Mouse (Mus musculus): ENCODE data around the gene Trp53i13. TPM values are rescaled to one million over a fixed set of nuclear protein-coding genes. Genes with fewer than 3 reads are reported as not detected.

Gene Trp53i13
- polyA plus RNA-seq, 1 experiment, result 19.4 TPM

DNA sequence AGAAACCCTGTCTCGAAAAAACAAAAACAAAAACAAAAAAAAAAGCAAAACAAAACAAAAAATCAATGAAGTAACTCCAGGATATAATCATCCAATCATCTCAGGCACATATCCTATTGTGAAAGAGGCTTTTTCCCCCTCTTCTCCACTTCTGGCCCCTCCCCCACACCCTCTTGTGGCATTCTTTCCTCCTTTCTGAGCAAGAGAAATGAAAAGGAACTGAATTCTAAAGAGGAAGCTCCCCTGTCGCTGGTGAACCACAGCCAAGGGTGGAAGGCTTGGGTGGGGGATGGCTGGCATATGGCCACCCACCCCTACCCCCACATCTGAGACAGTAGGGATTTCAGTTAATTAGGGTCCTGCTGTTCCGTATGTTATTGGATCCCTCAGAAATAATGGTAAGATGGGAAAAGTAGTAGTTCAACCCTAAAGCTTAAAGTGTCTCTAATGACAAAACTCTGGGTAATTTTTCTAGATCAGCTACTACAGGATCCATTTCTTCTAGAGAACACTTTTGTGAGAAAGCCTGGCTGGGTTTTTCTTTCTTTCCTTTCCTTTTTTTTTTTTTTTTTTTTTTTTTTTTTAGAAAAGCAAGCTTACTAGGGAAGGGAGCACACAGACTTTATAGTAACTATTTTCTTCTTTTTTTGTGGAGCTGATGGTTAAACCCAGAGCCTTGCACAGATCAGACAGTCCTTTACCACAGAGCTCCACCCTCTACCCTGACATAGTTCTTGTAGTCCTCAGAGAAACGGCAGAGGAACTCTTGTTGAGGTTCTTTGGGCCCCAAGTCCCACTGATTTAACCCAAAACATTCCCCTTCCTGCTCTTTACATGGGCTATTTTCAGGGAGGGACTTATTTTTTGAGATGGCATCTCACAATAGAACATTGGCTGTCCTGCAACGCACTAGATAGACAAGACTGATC lies 5.1 kb upstream of the Trp53i13 start:
- no peak for TF ChIP-seq CTCF (conservative IDR thresholded peaks at IDR 0.05; ENCODE audit: insufficient read depth, insufficient read length, low read depth, low read length)
- TF ChIP-seq POLR2A (IDR thresholded peaks at IDR 0.05; ENCODE audit: low read depth, low read length), result no peak
- Histone ChIP-seq H3K4me1 (ENCODE audit: control insufficient read depth, insufficient read depth, low read length) (no peaks in the 10 kb centered on the region), H3K4me3 (ENCODE audit: insufficient read depth, low read depth, low read length) (no peak overlapping the region), H3K27me3 (replicated peaks; ENCODE audit: control insufficient read depth, insufficient read depth, low read length) (no peaks in the 10 kb centered on the region), H3K36me3 (ENCODE audit: control insufficient read depth, insufficient read depth, low read length) (no peaks in the 10 kb centered on the region), H3K27ac (ENCODE audit: insufficient read depth, low read depth, low read length) (no peak overlapping the region)
- 68% methylated on average over 5 of the region's 5 CpGs for WGBS
- no peak for DNase-seq

DNA sequence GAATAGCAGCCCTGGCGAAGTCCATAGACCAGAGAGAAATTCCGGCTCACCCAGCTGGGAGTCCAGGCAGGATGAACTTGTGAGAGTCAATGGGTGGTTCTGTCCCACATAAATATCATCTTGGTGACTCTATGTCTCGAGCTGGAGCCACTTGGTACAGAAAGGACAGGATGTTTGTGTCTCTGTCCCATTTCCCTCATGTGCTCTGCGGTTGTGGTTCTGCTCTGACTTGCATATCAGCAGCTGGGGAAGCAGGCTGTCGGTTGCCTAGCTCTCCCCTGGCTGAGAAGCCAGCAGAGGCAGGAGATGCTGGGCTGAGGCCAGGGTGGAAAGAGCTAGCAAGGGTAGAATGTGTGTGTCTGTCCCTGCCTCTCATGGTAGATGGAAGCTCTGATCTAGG lies 3.3 kb upstream of the Trp53i13 start, which contains the start of gene Gm10392:
TSS of gene Gm10392 (minus strand) at position 156 of the 400 bp plus-strand sequence.
- peak; percentile 53 for DNase-seq
- 69% methylated on average over 5 of the region's 5 CpGs for WGBS
- Histone ChIP-seq H3K4me1 (ENCODE audit: control insufficient read depth, insufficient read depth, low read length) (peaks cover 6% of the 10 kb centered on the region; the same call in 1 of the 2 replicates), H3K27me3 (replicated peaks; ENCODE audit: control insufficient read depth, insufficient read depth, low read length) (no peaks in the 10 kb centered on the region), H3K4me3 (ENCODE audit: insufficient read depth, low read depth, low read length) (no peak within 1 kb of the TSS), H3K36me3 (ENCODE audit: control insufficient read depth, insufficient read depth, low read length) (no peaks in the 10 kb centered on the region), H3K27ac (ENCODE audit: insufficient read depth, low read depth, low read length) (no peak within 1 kb of the TSS)
- TF ChIP-seq CTCF (conservative IDR thresholded peaks at IDR 0.05; ENCODE audit: insufficient read depth, insufficient read length, low read depth, low read length) (no peak), POLR2A (IDR thresholded peaks at IDR 0.05; ENCODE audit: low read depth, low read length) (no peak)

DNA sequence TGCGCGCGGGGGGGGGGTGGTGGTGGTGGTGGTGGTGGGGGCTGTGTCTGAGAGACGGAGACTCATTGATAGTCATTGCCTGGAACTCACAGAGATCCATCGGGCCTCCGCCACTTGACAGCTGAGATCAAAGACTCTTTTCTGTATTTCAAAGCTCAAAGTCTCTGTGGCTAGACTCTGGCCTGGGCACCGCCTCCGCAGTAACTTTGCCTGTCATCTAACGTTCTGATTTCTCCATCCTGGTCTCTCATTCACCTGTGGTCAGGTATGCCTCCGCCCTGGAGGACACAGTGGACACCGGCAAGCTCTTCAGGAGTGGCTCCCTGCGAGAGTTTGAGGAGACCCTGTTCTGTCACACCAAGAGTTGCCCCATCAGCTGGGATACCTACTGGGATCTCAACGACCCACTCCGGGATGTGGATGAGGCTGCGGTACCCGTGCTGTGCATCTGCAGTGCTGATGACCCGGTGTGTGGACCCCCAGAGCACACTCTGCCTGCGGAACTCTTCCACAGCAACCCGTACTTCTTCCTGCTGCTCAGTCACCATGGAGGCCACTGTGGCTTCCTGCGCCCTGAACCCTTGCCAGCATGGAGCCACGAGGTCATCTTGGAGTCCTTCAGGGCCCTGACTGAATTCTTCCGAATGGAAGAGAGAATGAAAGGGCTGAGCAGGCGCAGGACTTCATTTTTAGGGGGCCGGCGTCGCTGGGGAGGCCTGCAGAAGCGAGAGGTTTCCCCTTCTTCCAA lies 2.4 kb upstream of the Trp53i13 start:
- no peak for TF ChIP-seq CTCF (conservative IDR thresholded peaks at IDR 0.05; ENCODE audit: insufficient read depth, insufficient read length, low read depth, low read length)
- TF ChIP-seq POLR2A (IDR thresholded peaks at IDR 0.05; ENCODE audit: low read depth, low read length), result no peak
- no peak overlapping the region for H3K27ac ChIP-seq (ENCODE audit: insufficient read depth, low read depth, low read length)
- H3K36me3 ChIP-seq (ENCODE audit: control insufficient read depth, insufficient read depth, low read length), result no peaks in the 10 kb centered on the region
- peaks cover 6% of the 10 kb centered on the region; the same call in 1 of the 2 replicates for H3K4me1 ChIP-seq (ENCODE audit: control insufficient read depth, insufficient read depth, low read length)
- H3K4me3 ChIP-seq (ENCODE audit: insufficient read depth, low read depth, low read length), result no peak overlapping the region
- WGBS, result 84% methylated on average over 27 of the region's 27 CpGs
- no peaks in the 10 kb centered on the region for H3K27me3 ChIP-seq (replicated peaks; ENCODE audit: control insufficient read depth, insufficient read depth, low read length)
- no peak for DNase-seq

GRCm38 (mm10) chr11:77516553-77517425 lies 1.0 kb upstream of the Trp53i13 start:
- 66% methylated on average over 5 of the region's 5 CpGs for WGBS
- Histone ChIP-seq H3K4me1 (ENCODE audit: control insufficient read depth, insufficient read depth, low read length) (peaks cover 10% of the 10 kb centered on the region; the same call in 1 of the 2 replicates), H3K36me3 (ENCODE audit: control insufficient read depth, insufficient read depth, low read length) (no peaks in the 10 kb centered on the region), H3K4me3 (ENCODE audit: insufficient read depth, low read depth, low read length) (no peak overlapping the region), H3K27me3 (replicated peaks; ENCODE audit: control insufficient read depth, insufficient read depth, low read length) (no peaks in the 10 kb centered on the region), H3K27ac (ENCODE audit: insufficient read depth, low read depth, low read length) (no peak overlapping the region)
- TF ChIP-seq CTCF (conservative IDR thresholded peaks at IDR 0.05; ENCODE audit: insufficient read depth, insufficient read length, low read depth, low read length) (no peak), POLR2A (IDR thresholded peaks at IDR 0.05; ENCODE audit: low read depth, low read length) (no peak)
- DNase-seq, result no peak

DNA sequence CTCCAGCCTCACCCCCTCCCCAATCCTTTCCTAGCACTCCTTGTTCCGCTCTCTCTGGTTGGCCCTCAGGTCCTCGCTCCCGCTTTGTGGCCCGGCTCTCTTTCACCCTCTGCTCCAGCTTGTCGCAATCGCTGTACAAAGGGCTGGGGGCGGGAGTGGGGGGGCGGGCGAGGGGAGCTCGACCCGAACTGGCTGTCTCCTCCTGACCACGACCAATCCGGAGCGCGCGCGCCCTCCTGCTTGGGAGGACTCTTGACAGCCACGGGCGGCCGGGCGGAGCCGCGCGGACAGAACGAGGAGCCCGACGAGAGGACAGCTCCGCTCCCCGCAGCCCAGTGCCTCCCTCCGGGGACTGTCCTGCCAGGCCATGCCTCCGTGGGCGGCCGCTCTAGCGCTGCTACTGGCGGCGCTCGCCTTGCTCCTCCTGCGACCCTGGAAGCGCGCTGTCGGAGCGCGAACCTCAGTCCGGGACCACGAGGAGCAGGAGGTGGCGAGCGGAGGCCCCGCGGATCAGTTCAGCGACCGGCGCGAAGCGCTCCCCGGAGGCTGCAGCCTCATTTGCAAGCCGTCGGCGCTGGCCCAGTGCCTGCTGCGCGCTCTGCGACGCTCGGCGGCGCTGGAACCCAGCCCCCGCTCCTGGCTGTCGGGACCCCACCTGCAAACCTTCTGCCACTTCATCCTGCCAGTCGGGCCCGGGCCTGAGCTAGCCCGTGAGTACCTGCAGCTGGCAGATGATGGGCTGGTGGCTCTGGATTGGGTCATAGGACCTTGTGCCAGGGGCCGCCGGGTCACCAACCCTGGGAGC lies 746 bp downstream of the Trp53i13 start, which contains the start of gene Abhd15:
TSS of gene Abhd15 (plus strand) at position 290 of the 805 bp plus-strand sequence.
- Histone ChIP-seq H3K27ac (ENCODE audit: insufficient read depth, low read depth, low read length) (no peak within 1 kb of the TSS), H3K4me1 (ENCODE audit: control insufficient read depth, insufficient read depth, low read length) (peaks cover 10% of the 10 kb centered on the region; the same call in 1 of the 2 replicates), H3K4me3 (ENCODE audit: insufficient read depth, low read depth, low read length) (peak within 1 kb of the TSS; percentile 53), H3K36me3 (ENCODE audit: control insufficient read depth, insufficient read depth, low read length) (no peaks in the 10 kb centered on the region), H3K27me3 (replicated peaks; ENCODE audit: control insufficient read depth, insufficient read depth, low read length) (no peaks in the 10 kb centered on the region)
- WGBS, result 1% methylated on average over 72 of the region's 72 CpGs
- peak; percentile 90 for DNase-seq
- TF ChIP-seq CTCF (conservative IDR thresholded peaks at IDR 0.05; ENCODE audit: insufficient read depth, insufficient read length, low read depth, low read length) (no peak), POLR2A (IDR thresholded peaks at IDR 0.05; ENCODE audit: low read depth, low read length) (no peak)
